Mouse (Mus musculus) embryonic fibroblast, embryonic 13.5 days (primary cell): Measurements from ENCODE around the gene Dnah11.

ENCODE experiments used
- CTCF ChIP-seq: IDR thresholded peaks from 2 replicates; pipeline ENCODE4 v1.5.1; 2011; ENCODE audit warnings: mild to moderate bottlenecking, control low read depth, low read length, moderate library complexity, borderline replicate concordance; ENCODE audit not compliant: insufficient read depth
- POLR2A ChIP-seq: IDR thresholded peaks from 2 replicates; pipeline ENCODE4 v1.6.1; 2011; ENCODE audit warnings: low read depth, mild to moderate bottlenecking, control low read depth, low read length, moderate library complexity

DNA sequence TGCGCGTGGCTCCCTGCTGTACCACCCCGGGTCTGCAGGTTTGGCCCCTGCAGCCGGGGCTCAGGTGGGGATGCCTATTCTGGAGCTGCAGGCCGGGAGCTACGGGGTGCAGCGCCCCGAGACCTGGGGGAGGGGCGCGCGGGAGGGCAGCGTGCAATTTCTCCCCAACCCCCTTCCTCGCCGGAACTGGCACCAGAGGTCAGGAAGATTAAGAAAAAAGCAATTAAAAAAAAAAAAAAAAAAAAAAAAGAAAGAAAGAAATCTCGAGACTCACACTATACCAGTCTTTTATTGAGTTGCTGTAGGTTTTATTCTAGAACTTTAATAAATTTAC lies 354.8 kb downstream of the Dnah11 start:
- TF ChIP-seq POLR2A (no peak), CTCF (no peak)
